Mouse (Mus musculus): ENCODE results near the gene Zfp106.

Zfp106 gene

GRCm38 (mm10) chr2:120544732-120545131, 18.9 kb downstream of the Zfp106 start:
- no peak for DNase-seq (ENCODE audit: low read depth)

- DNase-seq (ENCODE audit: low read depth): no peak
Measured at GRCm38 (mm10) chr2:120539778-120540208, 23.9 kb downstream of the Zfp106 start.

- no peak for DNase-seq (ENCODE audit: low read depth)
Measured at GRCm38 (mm10) chr2:120539333-120539732, 24.3 kb downstream of the Zfp106 start.

GRCm38 (mm10) chr2:120531223-120531622, 32.4 kb downstream of the Zfp106 start:
- peak; percentile 46 for DNase-seq (ENCODE audit: low read depth)

GRCm38 (mm10) chr2:120529531-120529930, 34.1 kb downstream of the Zfp106 start:
- DNase-seq (ENCODE audit: low read depth): peak; percentile 31

GRCm38 (mm10) chr2:120526771-120527170, 36.9 kb downstream of the Zfp106 start:
- DNase-seq (ENCODE audit: low read depth): no peak

GRCm38 (mm10) chr2:120518547-120519210, 45.0 kb downstream of the Zfp106 start:
- peak; percentile 36 for DNase-seq (ENCODE audit: low read depth)

GRCm38 (mm10) chr2:120514181-120514580, 49.5 kb downstream of the Zfp106 start:
- no peak for DNase-seq (ENCODE audit: low read depth)

- DNase-seq (ENCODE audit: low read depth): no peak
Measured at GRCm38 (mm10) chr2:120503992-120504391, 59.7 kb downstream of the Zfp106 start.

GRCm38 (mm10) chr2:120503094-120503493, 60.5 kb downstream of the Zfp106 start:
- DNase-seq (ENCODE audit: low read depth): no peak

- DNase-seq (ENCODE audit: low read depth): no peak
Measured at GRCm38 (mm10) chr2:120502605-120502990, 61.0 kb downstream of the Zfp106 start.

- no peak for DNase-seq (ENCODE audit: low read depth)
Measured at GRCm38 (mm10) chr2:120501931-120502604, 61.6 kb downstream of the Zfp106 start.

- no peak for DNase-seq (ENCODE audit: low read depth)
Measured at GRCm38 (mm10) chr2:120501136-120501918, 62.3 kb downstream of the Zfp106 start.

- DNase-seq (ENCODE audit: low read depth): peak; percentile 98
Measured at GRCm38 (mm10) chr2:120499971-120500471, 63.6 kb downstream of the Zfp106 start.

- no peak for DNase-seq (ENCODE audit: low read depth)
Measured at GRCm38 (mm10) chr2:120496511-120496910, 67.1 kb downstream of the Zfp106 start.

- no peak for DNase-seq (ENCODE audit: low read depth)
Measured at GRCm38 (mm10) chr2:120493254-120493653, 70.4 kb downstream of the Zfp106 start.

GRCm38 (mm10) chr2:120484241-120484640, 79.4 kb downstream of the Zfp106 start:
- no peak for DNase-seq (ENCODE audit: low read depth)

- peak; percentile 47 for DNase-seq (ENCODE audit: low read depth)
Measured at GRCm38 (mm10) chr2:120482506-120483389, 80.9 kb downstream of the Zfp106 start.

- DNase-seq (ENCODE audit: low read depth): no peak
Measured at GRCm38 (mm10) chr2:120481921-120482320, 81.7 kb downstream of the Zfp106 start.

- peak; percentile 87 for DNase-seq (ENCODE audit: low read depth)
Measured at GRCm38 (mm10) chr2:120478600-120478999, 85.0 kb downstream of the Zfp106 start.

GRCm38 (mm10) chr2:120476277-120477087, 87.2 kb downstream of the Zfp106 start:
- DNase-seq (ENCODE audit: low read depth): no peak

Data from 416B (cell line).